Mouse (Mus musculus) intestine, embryonic 14.5 days (tissue): ENCODE measurements around the gene Ppat. TPM values are rescaled to one million over a fixed set of nuclear protein-coding genes. Genes with fewer than 3 reads are reported as not detected.

Experiments used
- ATAC-seq: fragments of 200-750 bp; cut with Nextera tagmentation; replicated peaks from 2 replicates; pipeline ENCODE4 v1.8.0; 2017; ENCODE audit warnings: low read depth, moderate number of reproducible peaks, moderate TSS enrichment, moderate library complexity; ENCODE audit not compliant: low FRiP score, low TSS enrichment
- DNase-seq: peaks from one replicate; pipeline ENCODE4 v3.0.0-alpha.2; 2018; ENCODE audit warnings: low spot score
- H3K27ac ChIP-seq: fragments of 300-500 bp; sonication (generic); 2 replicates; pipeline ENCODE4 v1.5.1; 2014; ENCODE audit warnings: low read depth, mild to moderate bottlenecking, control low read depth
- H3K27me3 ChIP-seq: fragments of 300-500 bp; sonication (generic); replicated peaks from 2 replicates; pipeline ENCODE4 v1.6.1; 2014; ENCODE audit warnings: low read length, control low read depth; ENCODE audit not compliant: control insufficient read depth, insufficient read depth
- H3K36me3 ChIP-seq: fragments of 300-500 bp; sonication (generic); 2 replicates; pipeline ENCODE4 v1.6.1; 2014; ENCODE audit warnings: low read length, control low read depth; ENCODE audit not compliant: control insufficient read depth, insufficient read depth
- H3K4me1 ChIP-seq: fragments of 300-500 bp; sonication (generic); replicated peaks from 2 replicates; pipeline ENCODE4 v1.6.1; 2014; ENCODE audit warnings: low read length, control low read depth, mixed read lengths; ENCODE audit not compliant: control insufficient read depth, insufficient read depth
- H3K4me2 ChIP-seq: fragments of 300-500 bp; sonication (generic); 2 replicates; pipeline ENCODE4 v1.6.1; 2014; ENCODE audit warnings: low read length
- H3K4me3 ChIP-seq: fragments of 300-500 bp; sonication (generic); 2 replicates; pipeline ENCODE4 v1.5.1; 2014; ENCODE audit warnings: low read depth, low read length, control low read depth, mixed read lengths
- H3K9ac ChIP-seq: fragments of 300-500 bp; sonication (generic); 2 replicates; pipeline ENCODE4 v1.6.1; 2014; ENCODE audit warnings: mild to moderate bottlenecking, low read length
- H3K9me3 ChIP-seq: fragments of 300-500 bp; sonication (generic); 2 replicates; pipeline ENCODE4 v1.6.1; 2016; ENCODE audit warnings: low read length, control low read depth; ENCODE audit not compliant: control insufficient read depth
- WGBS: fragments of 180-500 bp; shearing (Covaris S2); extraction: QIAGEN DNeasy Blood & Tissue Kit; methylation state at CpG from one replicate; pipeline ENCODE4 v1.1.7; 2014; 5-methylcytosine and 5-hydroxymethylcytosine counted together
- polyA plus RNA-seq: library from polyadenylated mRNA; unstranded; fragments of >200 nt; fragmentation: Nextera tagmentation; extraction: Ambion mirVana; gene quantifications from 2 replicates; pipeline ENCODE4 v1.2.1, GENCODE M21; 2014

Ppat gene
- polyA plus RNA-seq, 1 experiment from 2014 or later, result 43.6 TPM

- no peaks in the 10 kb centered on the region for H3K4me1 ChIP-seq
- H3K9me3 ChIP-seq, result no peaks in the 10 kb centered on the region
- ATAC-seq (no peak), DNase-seq (no peak)
- H3K36me3 ChIP-seq, result peaks cover 25% of the 10 kb centered on the region
- H3K4me2 ChIP-seq, result no peak overlapping the region
- H3K9ac ChIP-seq, result no peak overlapping the region
- H3K27ac ChIP-seq, result no peak overlapping the region
- H3K4me3 ChIP-seq, result no peak overlapping the region
- no peaks in the 10 kb centered on the region for H3K27me3 ChIP-seq
- WGBS, result 87% methylated on average over 3 of the region's 3 CpGs
These were observed 40.6 kb downstream of the Ppat start for GRCm38 (mm10) chr5:76910807-76911206.

- Histone ChIP-seq H3K27me3 (no peaks in the 10 kb centered on the region), H3K4me2 (peak overlapping the region; percentile 82), H3K27ac (peak overlapping the region; percentile 88), H3K4me3 (peak overlapping the region; percentile 86), H3K9me3 (no peaks in the 10 kb centered on the region), H3K36me3 (0 out of 2 replicates have a peak, but pooled peaks cover 3% of the 10 kb centered on the region), H3K4me1 (no peaks in the 10 kb centered on the region), H3K9ac (peak overlapping the region; percentile 85; the same call in 1 of the 2 replicates)
- WGBS, result 42% methylated on average over 3 of the region's 3 CpGs
- ATAC-seq, result no peak
- DNase-seq, result no peak
These were observed 45.3 kb downstream of the Ppat start for GRCm38 (mm10) chr5:76906155-76906499.

GRCm38 (mm10) chr5:76905405-76906154 is 45.8 kb downstream of the Ppat start, which contains the start of gene Aasdh:
Gene Aasdh (minus strand): TSS chr5:76905514.
- Histone ChIP-seq H3K9ac (peak within 1 kb of the TSS; percentile 85), H3K9me3 (no peaks in the 10 kb centered on the region), H3K27me3 (no peaks in the 10 kb centered on the region), H3K36me3 (0 out of 2 replicates have a peak, but pooled peaks cover 3% of the 10 kb centered on the region), H3K4me1 (no peaks in the 10 kb centered on the region), H3K4me2 (peak within 1 kb of the TSS; percentile 82), H3K4me3 (peak within 1 kb of the TSS; percentile 86), H3K27ac (peak within 1 kb of the TSS; percentile 88)
- peak; percentile 100 for DNase-seq
- under 1% methylated on average over 47 of the region's 47 CpGs for WGBS
- ATAC-seq, result peak; percentile 98

- Histone ChIP-seq H3K4me2 (peak overlapping the region; percentile 61), H3K27ac (peak overlapping the region; percentile 88), H3K4me1 (no peaks in the 10 kb centered on the region), H3K9me3 (no peaks in the 10 kb centered on the region), H3K4me3 (peak overlapping the region; percentile 86), H3K27me3 (no peaks in the 10 kb centered on the region), H3K9ac (peak overlapping the region; percentile 85), H3K36me3 (0 out of 2 replicates have a peak, but pooled peaks cover 2% of the 10 kb centered on the region)
- DNase-seq, result no peak
- WGBS, result 1% methylated on average over 19 of the region's 19 CpGs
- ATAC-seq, result no peak; the same call in 1 of the 2 replicates
These were observed 46.5 kb downstream of the Ppat start for GRCm38 (mm10) chr5:76904713-76905404.

- WGBS, result 74% methylated on average over 4 of the region's 4 CpGs
- no peaks in the 10 kb centered on the region for H3K4me1 ChIP-seq
- no peak for DNase-seq
- no peak for ATAC-seq
- H3K9ac ChIP-seq, result no peak overlapping the region
- H3K36me3 ChIP-seq, result 0 out of 2 replicates have a peak, but pooled peaks cover 3% of the 10 kb centered on the region
- H3K9me3 ChIP-seq, result no peaks in the 10 kb centered on the region
- H3K4me3 ChIP-seq, result no peak overlapping the region
- no peaks in the 10 kb centered on the region for H3K27me3 ChIP-seq
- H3K4me2 ChIP-seq, result no peak overlapping the region
- no peak overlapping the region for H3K27ac ChIP-seq
These were observed 49.2 kb downstream of the Ppat start for GRCm38 (mm10) chr5:76902131-76902530.

- WGBS, result 86% methylated on average over 2 of the region's 2 CpGs
- DNase-seq, result no peak
- Histone ChIP-seq H3K27ac (no peak overlapping the region), H3K27me3 (no peaks in the 10 kb centered on the region), H3K9ac (no peak overlapping the region), H3K36me3 (peaks cover 51% of the 10 kb centered on the region), H3K9me3 (no peaks in the 10 kb centered on the region), H3K4me2 (no peak overlapping the region), H3K4me3 (no peak overlapping the region), H3K4me1 (no peaks in the 10 kb centered on the region)
- no peak for ATAC-seq
These were observed 58.3 kb downstream of the Ppat start for GRCm38 (mm10) chr5:76893084-76893483.

GRCm38 (mm10) chr5:76892608-76893007 is 58.8 kb downstream of the Ppat start:
- Histone ChIP-seq H3K4me1 (no peaks in the 10 kb centered on the region), H3K36me3 (peaks cover 54% of the 10 kb centered on the region), H3K9me3 (no peaks in the 10 kb centered on the region), H3K4me3 (no peak overlapping the region), H3K9ac (no peak overlapping the region), H3K27ac (no peak overlapping the region), H3K27me3 (no peaks in the 10 kb centered on the region), H3K4me2 (no peak overlapping the region)
- DNase-seq, result peak; percentile 18
- 57% methylated on average over 2 of the region's 2 CpGs for WGBS
- no peak for ATAC-seq

- Histone ChIP-seq H3K4me3 (no peak overlapping the region), H3K27me3 (no peaks in the 10 kb centered on the region), H3K36me3 (peaks cover 68% of the 10 kb centered on the region), H3K27ac (no peak overlapping the region), H3K4me2 (no peak overlapping the region), H3K9me3 (no peaks in the 10 kb centered on the region), H3K9ac (no peak overlapping the region), H3K4me1 (no peaks in the 10 kb centered on the region)
- DNase-seq, result no peak
- no peak for ATAC-seq
- WGBS, result 92% methylated on average over 2 of the region's 2 CpGs
These were observed 64.4 kb downstream of the Ppat start for GRCm38 (mm10) chr5:76887011-76887410.
